Mouse (Mus musculus) erythroblast, embryonic 14.5 days (primary cell): ENCODE data around the gene Olfr539.

Source experiments
- GATA1 ChIP-seq: IDR thresholded peaks from 2 replicates; pipeline ENCODE4 v1.6.1; 2012; ENCODE audit warnings: low read length, inconsistent platforms, mixed read lengths
- TAL1 ChIP-seq: IDR thresholded peaks from 3 replicates; pipeline ENCODE4 v1.6.1; 2012; ENCODE audit warnings: low read length, inconsistent platforms, mixed read lengths

GRCm38 (mm10) chr7:140675863-140676262 lies 16.1 kb downstream of the Olfr539 start:
- TF ChIP-seq GATA1: no peak
- TF ChIP-seq TAL1: no peak
